Mouse (Mus musculus) heart, adult 2 months (tissue): Measurements from ENCODE around the gene Cep128. TPM values are rescaled to one million over a fixed set of nuclear protein-coding genes. Genes with fewer than 3 reads are reported as not detected.

Experiments
- DNase-seq, 2 experiments: peaks; one replicate each; pipeline ENCODE4 v3.0.0; 2021
- H3K27ac ChIP-seq: fragments of 200-600 bp; 2 replicates; pipeline ENCODE4 v1.8.1; 2022
- H3K27me3 ChIP-seq: fragments of 200-500 bp; 2 replicates; pipeline ENCODE4 v1.6.1; 2012; ENCODE audit warnings: mild to moderate bottlenecking, low read length, inconsistent platforms, mixed read lengths; ENCODE audit not compliant: control insufficient read depth, insufficient read depth
- H3K36me3 ChIP-seq: fragments of 200-500 bp; 2 replicates; pipeline ENCODE4 v1.6.1; 2012; ENCODE audit warnings: low read length, inconsistent platforms; ENCODE audit not compliant: control insufficient read depth, insufficient read depth
- H3K4me1 ChIP-seq: fragments of 200-500 bp; 2 replicates; pipeline ENCODE4 v1.6.1; 2011; ENCODE audit warnings: low read length; ENCODE audit not compliant: control insufficient read depth, insufficient read depth
- H3K4me3 ChIP-seq: fragments of 200-600 bp; 2 replicates; pipeline ENCODE4 v1.8.1; 2022
- H3K79me2 ChIP-seq: fragments of 200-500 bp; replicated peaks from 2 replicates; pipeline ENCODE4 v1.6.1; 2012; ENCODE audit warnings: mild to moderate bottlenecking, inconsistent platforms, low read length, moderate library complexity, mixed read lengths; ENCODE audit not compliant: control insufficient read depth, insufficient read depth
- H3K9ac ChIP-seq: fragments of 200-500 bp; 2 replicates; pipeline ENCODE4 v1.6.1; 2012; ENCODE audit warnings: low read depth, mild to moderate bottlenecking, control low read depth, inconsistent platforms, low read length, mixed read lengths
- CTCF ChIP-seq: fragments of 200-600 bp; IDR thresholded peaks from 2 replicates; pipeline ENCODE4 v1.8.1; 2022; ENCODE audit warnings: antibody characterized with exemption, mild to moderate bottlenecking, moderate library complexity
- EP300 ChIP-seq: fragments of 200-500 bp; IDR thresholded peaks from 2 replicates; pipeline ENCODE4 v1.6.1; 2011; ENCODE audit warnings: low read depth, low read length, control low read depth; ENCODE audit not compliant: insufficient read depth
- POLR2A ChIP-seq: fragments of 200-500 bp; IDR thresholded peaks from 2 replicates; pipeline ENCODE4 v1.6.1; 2011; ENCODE audit warnings: mild to moderate bottlenecking, low read depth, low read length, control low read depth; ENCODE audit not compliant: insufficient read depth
- WGBS: fragments of 180-500 bp; shearing (Covaris S2); methylation state at CpG from one replicate; pipeline ENCODE4 v1.1.7; 2018; 5-methylcytosine and 5-hydroxymethylcytosine counted together
- intact Hi-C: fragments of 180-260 bp; cut with DNase I; formaldehyde crosslinking; loops from one replicate; pipeline ENCODE4 v1.15.1; 2025
- polyA plus RNA-seq: library from polyadenylated mRNA; depleted of rRNA; stranded (reverse); fragments of >200 nt; gene quantifications from 2 replicates; pipeline ENCODE4 v1.2.3, GENCODE M21; 2012
- total RNA-seq, 2 experiments: library from RNA; stranded (reverse); gene quantifications; 2 replicates each; pipeline ENCODE4 v1.2.3; 2021

Cep128 gene
- total and polyA plus RNA-seq, 3 experiments, result 8.7 to 11.0 (median 10.0) TPM

DNA sequence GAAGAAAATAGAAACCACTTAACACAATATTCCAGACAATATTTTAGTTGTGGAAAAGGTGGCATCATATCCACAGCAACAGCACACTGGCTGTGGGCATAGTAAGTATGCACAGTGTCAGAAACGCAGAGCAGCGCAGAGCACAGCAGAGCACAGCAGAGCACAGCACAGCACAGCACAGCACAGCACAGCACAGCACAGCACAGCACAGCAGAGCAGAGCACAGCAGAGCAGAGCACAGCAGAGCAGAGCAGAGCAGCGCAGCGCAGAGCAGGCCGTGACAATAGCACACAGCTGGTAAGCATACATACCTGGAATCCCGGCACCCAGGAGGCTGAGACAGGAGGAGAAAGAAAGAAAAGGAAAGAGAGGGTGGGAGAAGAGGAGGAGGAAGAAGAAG, 129.4 kb downstream of the Cep128 start:
- Histone ChIP-seq H3K36me3 (no peaks in the 10 kb centered on the region), H3K27me3 (no peaks in the 10 kb centered on the region), H3K79me2 (no peaks in the 10 kb centered on the region), H3K27ac (no peak overlapping the region), H3K4me1 (no peaks in the 10 kb centered on the region), H3K4me3 (no peak overlapping the region), H3K9ac (no peak overlapping the region)
- DNase-seq, result no peak
- WGBS, result 99% methylated on average over 6 of the region's 6 CpGs
- intact Hi-C loops, result no loop called here
- TF ChIP-seq POLR2A, result no peak
- no peak for TF ChIP-seq EP300
- TF ChIP-seq CTCF, result no peak

DNA sequence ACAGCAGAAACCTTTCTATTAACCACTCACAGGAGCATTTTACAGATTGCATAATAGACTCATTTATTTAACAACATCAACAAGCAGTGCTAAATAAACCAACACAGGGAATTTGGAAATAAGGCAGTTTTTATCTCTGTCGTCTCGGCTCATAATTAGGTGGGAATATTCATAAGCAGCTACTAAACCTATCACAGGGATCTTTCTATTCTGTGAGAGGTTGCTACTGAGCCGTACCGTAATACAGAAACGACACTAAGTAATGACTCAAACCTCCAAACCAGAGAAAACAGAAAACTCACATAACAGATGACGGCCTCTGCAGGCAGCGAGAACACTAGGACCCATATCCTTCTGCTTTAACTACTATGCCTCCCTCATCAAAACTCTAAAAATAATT, 163.6 kb downstream of the Cep128 start:
- Histone ChIP-seq H3K27me3 (no peaks in the 10 kb centered on the region), H3K4me3 (no peak overlapping the region), H3K79me2 (no peaks in the 10 kb centered on the region), H3K36me3 (no peaks in the 10 kb centered on the region), H3K4me1 (no peaks in the 10 kb centered on the region), H3K9ac (no peak overlapping the region), H3K27ac (no peak overlapping the region)
- WGBS, result 96% methylated on average over 7 of the region's 7 CpGs
- intact Hi-C loops, result no loop called here
- TF ChIP-seq EP300 (no peak), CTCF (no peak), POLR2A (no peak)
- DNase-seq, result no peak

DNA sequence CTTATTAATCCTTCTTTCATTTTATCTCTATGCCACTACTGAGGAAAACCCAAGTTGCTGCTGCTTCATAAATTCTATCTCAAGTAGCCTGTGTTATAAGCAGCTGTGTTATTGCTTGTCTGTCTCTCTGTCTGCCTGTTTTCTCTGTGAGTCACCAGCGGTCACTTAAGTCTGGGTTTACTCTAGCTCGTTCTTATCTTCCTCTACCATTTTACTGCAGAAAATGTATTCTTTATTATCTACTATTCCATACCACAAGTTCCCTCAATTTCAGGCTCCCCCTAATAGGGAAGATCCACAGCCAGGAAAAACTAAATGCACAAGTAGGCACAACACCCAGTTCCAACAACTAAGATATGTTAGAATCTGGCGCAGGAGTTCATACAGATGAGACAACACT, 178.7 kb downstream of the Cep128 start:
- no peaks in the 10 kb centered on the region; the same call in 1 of the 2 replicates for H3K36me3 ChIP-seq
- intact Hi-C loops, result no loop called here
- no peak overlapping the region for H3K9ac ChIP-seq
- 67% methylated on average over 3 of the region's 3 CpGs for WGBS
- H3K27ac ChIP-seq, result no peak overlapping the region
- DNase-seq, result no peak
- no peaks in the 10 kb centered on the region for H3K27me3 ChIP-seq
- H3K4me3 ChIP-seq, result no peak overlapping the region
- TF ChIP-seq CTCF, result no peak
- TF ChIP-seq EP300, result no peak
- TF ChIP-seq POLR2A, result no peak
- H3K79me2 ChIP-seq, result no peaks in the 10 kb centered on the region
- no peaks in the 10 kb centered on the region for H3K4me1 ChIP-seq

DNA sequence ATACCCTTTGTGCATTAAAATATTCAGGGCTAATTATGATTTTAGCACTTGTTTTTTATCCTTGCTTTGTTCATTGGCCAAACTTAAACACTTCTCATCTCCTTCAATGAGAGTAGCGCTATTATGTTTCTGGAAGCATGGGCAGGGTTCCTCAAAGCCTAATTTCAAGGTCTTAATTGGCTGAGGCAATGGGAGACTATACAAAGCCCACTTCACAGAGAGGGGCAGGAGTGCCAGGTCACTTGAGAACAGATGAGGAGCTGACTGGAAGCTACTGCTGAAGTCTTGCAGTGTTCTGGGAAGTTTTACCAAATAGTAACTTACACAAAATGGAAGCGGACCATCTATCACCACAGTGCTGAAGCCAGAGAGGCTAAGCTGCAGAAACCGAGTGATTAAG, 179.9 kb downstream of the Cep128 start:
- TF ChIP-seq CTCF (no peak), POLR2A (no peak), EP300 (no peak)
- intact Hi-C loops, result no loop called here
- whole genome bisulfite sequencing, result 90% methylated on average over 3 of the region's 3 CpGs
- Histone ChIP-seq H3K4me3 (no peak overlapping the region), H3K79me2 (no peaks in the 10 kb centered on the region), H3K27me3 (no peaks in the 10 kb centered on the region), H3K9ac (no peak overlapping the region), H3K27ac (no peak overlapping the region), H3K4me1 (no peaks in the 10 kb centered on the region), H3K36me3 (no peaks in the 10 kb centered on the region; the same call in 1 of the 2 replicates)
- DNase-seq, result no peak

DNA sequence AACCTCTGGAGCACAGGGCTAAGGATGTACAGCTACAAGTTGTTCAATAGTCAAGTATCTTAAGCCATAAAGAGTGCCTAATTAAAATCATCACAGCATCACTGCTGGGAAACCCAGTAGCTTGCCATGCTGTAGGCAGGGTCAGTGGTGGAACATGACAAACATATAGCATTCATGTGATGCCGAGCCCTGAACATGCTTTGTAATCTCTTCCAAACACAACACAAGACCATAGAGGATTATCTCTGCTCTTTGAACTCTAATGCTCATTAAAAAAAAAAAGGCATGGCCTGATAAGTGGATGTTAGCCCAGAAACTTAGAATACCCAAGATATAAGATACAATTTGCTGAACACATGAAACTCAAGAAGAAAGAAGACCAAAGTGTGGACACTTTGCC, 181.7 kb downstream of the Cep128 start:
- 85% methylated on average over 1 of the region's 1 CpGs for WGBS
- no peak for DNase-seq
- TF ChIP-seq CTCF, result no peak
- TF ChIP-seq EP300, result no peak
- no peak for TF ChIP-seq POLR2A
- Histone ChIP-seq H3K27me3 (no peaks in the 10 kb centered on the region), H3K79me2 (no peaks in the 10 kb centered on the region), H3K4me3 (no peak overlapping the region), H3K36me3 (no peaks in the 10 kb centered on the region; the same call in 1 of the 2 replicates), H3K27ac (no peak overlapping the region), H3K4me1 (no peaks in the 10 kb centered on the region), H3K9ac (no peak overlapping the region)
- intact Hi-C loops, result no loop called here

DNA sequence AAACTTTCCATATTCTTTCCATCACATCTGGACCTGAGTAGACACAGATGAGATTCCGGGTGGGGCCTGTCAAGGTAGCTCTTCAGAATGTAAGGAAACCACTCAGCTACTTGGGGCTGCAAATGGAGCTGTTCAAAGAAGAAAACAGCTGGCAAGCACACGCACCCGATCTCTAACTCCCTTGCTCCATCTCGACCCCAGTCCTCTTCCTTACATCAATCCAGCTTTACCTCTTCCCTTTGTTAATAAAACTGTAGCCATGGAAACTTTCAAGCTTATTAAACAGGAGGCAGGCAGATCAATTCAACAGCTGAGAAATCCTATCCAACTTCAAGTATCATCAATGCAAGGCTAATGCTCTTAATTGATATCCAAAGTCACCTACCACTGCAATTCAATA, 195.1 kb downstream of the Cep128 start:
- 82% methylated on average over 4 of the region's 4 CpGs for WGBS
- H3K4me3 ChIP-seq, result no peak overlapping the region
- no peak overlapping the region for H3K27ac ChIP-seq
- TF ChIP-seq POLR2A (no peak), CTCF (no peak), EP300 (no peak)
- intact Hi-C loops, result no loop called here
- no peaks in the 10 kb centered on the region for H3K27me3 ChIP-seq
- H3K36me3 ChIP-seq, result no peaks in the 10 kb centered on the region
- H3K4me1 ChIP-seq, result no peaks in the 10 kb centered on the region
- H3K79me2 ChIP-seq, result no peaks in the 10 kb centered on the region
- no peak overlapping the region for H3K9ac ChIP-seq
- no peak for DNase-seq

DNA sequence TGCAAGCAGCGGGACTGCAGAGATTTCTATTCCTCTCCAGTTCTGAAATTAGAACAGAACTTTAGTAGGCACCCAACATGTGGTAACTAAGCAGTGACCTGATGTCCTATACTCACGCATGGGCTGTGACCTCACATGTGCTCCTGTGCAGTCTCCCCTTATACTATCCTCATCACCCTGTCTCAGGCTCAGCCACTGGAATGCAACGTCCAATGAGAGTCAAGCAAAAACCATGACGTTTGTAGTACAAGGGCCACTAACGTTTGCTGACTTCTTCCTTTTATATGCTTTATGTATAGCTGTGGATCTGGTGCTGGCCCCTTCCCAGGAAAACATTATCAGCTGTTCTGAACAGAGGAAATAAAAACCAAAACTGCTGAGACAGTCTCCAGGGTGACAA, 198.6 kb downstream of the Cep128 start:
- no peaks in the 10 kb centered on the region for H3K27me3 ChIP-seq
- H3K36me3 ChIP-seq, result no peaks in the 10 kb centered on the region
- no peak overlapping the region for H3K27ac ChIP-seq
- no peaks in the 10 kb centered on the region for H3K4me1 ChIP-seq
- intact Hi-C loops, result no loop called here
- TF ChIP-seq EP300 (no peak), CTCF (no peak), POLR2A (no peak)
- no peaks in the 10 kb centered on the region for H3K79me2 ChIP-seq
- WGBS, result 51% methylated on average over 5 of the region's 5 CpGs
- no peak overlapping the region for H3K4me3 ChIP-seq
- H3K9ac ChIP-seq, result no peak overlapping the region
- no peak for DNase-seq
